Mouse (Mus musculus) thymus, postnatal 14 days (tissue): ENCODE measurements around the gene Triml1.

Experiments used
- DNase-seq: peaks from one replicate; pipeline ENCODE4 v3.0.0; 2021

Triml1 gene

DNA sequence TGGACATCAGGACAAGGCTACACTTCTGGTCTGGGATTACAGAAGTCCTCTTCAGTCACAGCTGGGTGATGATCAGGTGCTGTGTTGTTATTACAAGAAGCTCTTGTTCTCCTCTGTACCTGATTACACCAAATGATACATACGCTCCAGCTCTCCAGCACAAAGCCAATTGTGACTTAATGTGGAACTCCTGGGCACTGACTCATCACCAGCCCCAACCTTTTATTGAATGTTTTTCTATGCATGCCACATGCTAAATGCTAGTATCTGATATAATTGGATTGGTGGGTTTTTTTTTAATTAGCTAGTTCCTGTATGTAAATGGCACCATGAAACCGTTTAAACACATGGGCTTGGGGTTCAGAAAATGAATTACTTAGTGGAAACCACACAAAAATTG, at the start of gene Triml1:
Gene Triml1 (minus strand): TSS at position 101 of the 400 bp plus-strand sequence.
- no peak for DNase-seq

DNA sequence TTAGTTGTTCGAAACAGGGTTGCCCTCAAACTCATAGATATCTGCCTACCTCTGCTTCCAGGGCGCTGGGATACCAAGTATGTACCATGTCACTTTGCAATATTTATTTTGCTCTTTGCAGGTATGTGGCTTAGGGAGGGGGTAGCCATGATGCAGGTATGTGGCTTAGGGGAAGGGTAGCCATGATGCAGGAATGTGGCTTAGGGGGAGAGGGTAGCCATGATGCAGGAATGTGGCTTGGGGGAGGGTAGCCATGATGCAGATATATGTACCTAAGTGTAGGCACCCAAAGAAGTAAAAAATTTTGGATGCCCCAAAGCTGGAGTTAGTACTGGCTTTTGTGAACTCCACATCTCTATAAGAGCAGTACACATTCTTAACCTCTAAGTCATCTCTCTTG, 41.0 kb upstream of the Triml1 start:
- DNase-seq, result no peak

GRCm38 (mm10) chr8:43180054-43180690, 38.9 kb upstream of the Triml1 start, which contains the start of gene Triml2:
Gene Triml2 (plus strand): TSS chr8:43180541.
- no peak for DNase-seq

GRCm38 (mm10) chr8:43179189-43179588, 37.9 kb upstream of the Triml1 start:
- DNase-seq, result no peak

DNA sequence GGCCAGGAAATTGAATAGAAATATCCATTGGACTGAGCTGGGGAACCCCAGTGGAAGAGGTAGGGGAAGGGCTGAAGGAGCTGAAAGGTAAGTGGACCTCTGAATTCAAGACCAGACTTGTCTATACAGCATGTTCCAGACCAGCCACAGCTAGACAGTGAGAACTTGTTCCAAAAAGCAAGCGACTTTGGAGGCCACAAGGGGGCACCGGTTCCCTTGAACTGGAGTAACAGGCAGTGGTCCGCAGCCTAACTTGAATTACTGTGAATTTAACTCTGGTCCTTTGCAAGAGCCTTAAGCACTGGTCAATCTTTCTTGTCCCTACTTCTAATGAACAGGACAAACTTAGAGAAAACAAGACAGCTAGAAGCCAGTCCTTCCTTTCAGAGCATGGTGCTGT, 37.0 kb upstream of the Triml1 start:
- DNase-seq, result no peak

DNA sequence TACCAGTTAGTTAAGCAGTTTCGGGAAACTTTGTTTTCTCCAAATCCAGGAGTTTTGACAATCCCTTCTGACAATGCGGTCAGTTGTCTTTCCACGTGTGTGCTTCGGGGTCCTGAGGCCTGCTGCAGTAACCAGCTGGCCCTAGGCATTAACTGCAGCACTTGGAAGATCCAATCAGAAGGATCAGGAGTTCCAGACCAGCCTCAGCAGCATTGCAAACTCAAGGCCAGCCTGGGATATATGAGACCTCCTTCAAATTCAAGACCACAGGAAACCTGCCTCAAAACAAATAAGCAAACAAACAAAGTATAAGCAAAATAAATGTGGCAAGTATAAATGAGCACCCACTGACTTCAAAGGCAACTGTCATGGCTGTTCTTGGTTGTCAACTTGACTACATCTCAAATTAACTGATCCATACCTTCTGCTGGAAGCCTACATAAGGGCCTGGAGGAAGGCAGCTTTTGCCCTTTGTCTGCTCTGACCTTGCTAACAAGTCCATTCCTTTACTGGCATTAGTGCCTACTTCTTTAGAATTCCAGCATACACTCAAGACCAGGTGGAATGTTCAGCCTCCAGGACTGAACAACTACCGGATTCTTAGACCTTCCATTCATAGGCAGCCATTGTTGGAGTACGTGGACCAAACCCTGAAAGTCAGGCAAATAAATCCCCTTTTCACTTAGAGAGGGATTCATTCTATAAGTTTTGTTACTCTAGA, 35.6 kb upstream of the Triml1 start:
- DNase-seq, result no peak

GRCm38 (mm10) chr8:43169249-43169755, 28.0 kb upstream of the Triml1 start:
- DNase-seq, result no peak

DNA sequence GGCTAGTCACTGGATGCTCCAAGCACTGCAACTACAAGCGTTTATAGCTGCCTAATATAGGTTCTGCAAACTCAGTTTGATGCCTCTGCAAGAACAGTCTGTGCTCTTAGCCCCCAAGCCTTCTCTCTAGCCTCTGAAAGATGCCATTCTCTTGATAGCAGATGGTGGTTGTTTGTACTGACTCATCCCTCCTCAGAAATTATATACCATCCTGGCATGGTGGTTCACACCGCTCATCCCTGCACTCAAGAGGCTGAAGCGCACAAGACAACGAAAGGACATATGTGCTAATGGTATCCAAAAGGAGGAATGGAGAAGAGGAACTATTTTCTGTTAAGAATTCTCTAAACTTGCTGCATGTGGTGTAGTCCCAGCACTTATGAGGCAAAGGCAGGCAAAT, 26.8 kb upstream of the Triml1 start:
- no peak for DNase-seq

DNA sequence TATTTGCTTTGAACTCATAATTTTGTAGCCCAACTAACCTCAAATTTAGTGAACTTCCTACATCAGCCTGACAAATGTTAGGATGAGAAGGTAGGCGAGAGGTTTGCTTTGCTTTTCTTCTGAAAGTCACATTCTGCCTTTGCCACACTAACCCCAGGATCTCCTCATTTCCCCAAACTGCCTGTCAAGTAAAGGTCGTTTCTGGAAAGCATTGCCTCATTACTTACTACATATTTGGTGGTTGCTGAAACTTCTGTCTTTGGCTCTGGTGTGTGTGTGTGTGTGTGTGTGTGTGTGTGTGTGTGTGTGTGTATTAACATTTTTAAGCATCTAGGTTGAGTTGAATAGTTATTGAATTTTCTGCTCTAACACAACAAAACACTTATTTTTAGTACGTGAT, 23.2 kb upstream of the Triml1 start:
- DNase-seq, result no peak

DNA sequence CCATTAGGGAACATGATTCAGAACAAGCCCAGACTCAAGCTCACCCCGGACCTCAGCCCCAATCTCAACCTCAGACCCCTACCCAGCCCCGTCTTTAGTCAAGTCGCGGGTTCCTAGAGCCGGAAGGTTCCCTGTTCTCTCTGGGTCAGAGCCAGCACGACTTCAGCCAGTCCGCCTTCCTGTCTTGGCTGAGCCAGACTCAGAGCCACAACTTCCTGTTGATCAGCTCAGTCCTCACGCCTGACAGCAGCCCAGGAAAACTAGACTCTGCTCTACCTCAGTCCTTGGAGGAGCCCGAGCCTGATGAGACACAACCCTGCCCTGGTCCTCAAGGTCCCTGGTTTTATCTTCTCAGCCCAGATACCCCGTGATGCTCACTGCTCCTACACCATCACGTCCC, 22.0 kb upstream of the Triml1 start:
- DNase-seq, result no peak

DNA sequence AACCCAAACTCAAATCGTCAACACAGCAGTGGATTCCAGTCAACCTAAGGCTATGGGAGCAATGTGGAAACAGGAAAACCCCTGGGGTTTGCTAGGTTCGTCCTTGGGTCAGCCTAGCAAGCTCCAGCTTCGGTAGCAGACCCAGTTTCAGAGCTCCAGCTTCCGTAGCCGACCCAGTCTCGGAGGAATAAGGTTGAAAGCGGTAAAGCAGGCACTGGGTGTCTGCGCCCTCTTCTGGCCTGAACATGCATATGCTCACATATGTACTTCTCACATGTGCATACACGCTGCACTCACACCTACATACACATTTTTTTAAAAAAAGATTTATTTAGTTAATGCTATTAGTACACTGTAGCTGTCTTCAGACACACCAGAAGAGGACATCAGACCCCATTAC, 8.0 kb upstream of the Triml1 start:
- no peak for DNase-seq

DNA sequence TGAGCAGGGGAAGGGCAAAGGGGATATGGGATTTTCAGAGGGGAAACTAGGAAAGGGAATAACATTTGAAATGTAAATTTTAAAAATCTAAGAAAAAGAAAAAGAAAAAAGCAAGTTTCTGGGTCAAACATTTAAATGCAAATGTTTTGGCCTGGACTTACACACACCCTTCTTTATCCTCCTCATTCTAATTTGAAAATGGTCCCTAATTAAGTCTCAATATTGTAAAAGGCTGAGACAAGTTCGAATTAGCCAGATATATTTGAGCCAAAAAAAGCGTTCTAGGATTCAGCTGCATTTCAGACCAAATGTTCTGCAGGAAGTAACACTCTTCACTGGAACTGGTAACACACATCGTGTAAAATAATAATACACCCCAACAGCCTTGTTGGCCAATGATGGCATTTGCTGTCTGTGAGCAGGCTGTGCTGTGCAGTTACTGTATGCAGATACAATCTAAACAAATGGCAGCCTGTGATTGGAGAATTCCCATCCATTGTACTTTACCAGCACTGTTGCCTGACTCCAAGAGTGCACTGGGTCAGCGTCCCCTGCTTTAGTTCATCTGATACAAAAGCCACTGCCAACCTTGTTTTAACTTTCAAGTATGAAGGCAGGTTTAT, 30.0 kb downstream of the Triml1 start:
- no peak for DNase-seq
